Mouse (Mus musculus) brain, embryonic 14.5 days (tissue): ENCODE measurements around the gene Gtf2e1.

Experiments used
- CTCF ChIP-seq: fragments of 200-500 bp; IDR thresholded peaks from 2 replicates; pipeline ENCODE4 v1.5.1; 2012; ENCODE audit warnings: inconsistent platforms, mild to moderate bottlenecking, moderate library complexity, borderline replicate concordance; ENCODE audit not compliant: insufficient read depth, insufficient read length; ENCODE audit errors: extremely low read depth
- POLR2A ChIP-seq: fragments of 200-500 bp; IDR thresholded peaks from 2 replicates; pipeline ENCODE4 v1.6.1; 2012; ENCODE audit warnings: mild to moderate bottlenecking, inconsistent platforms, borderline replicate concordance; ENCODE audit not compliant: poor library complexity, insufficient read depth, insufficient read length, severe bottlenecking; ENCODE audit errors: extremely low read depth

GRCm38 (mm10) chr16:37540776-37541175 lies 1.2 kb upstream of the Gtf2e1 start:
- TF ChIP-seq POLR2A = no peak
- TF ChIP-seq CTCF = no peak
